Mouse (Mus musculus) midbrain, embryonic 16.5 days (tissue): Measurements from ENCODE around the gene Tpt1. TPM values are rescaled to one million over a fixed set of nuclear protein-coding genes. Genes with fewer than 3 reads are reported as not detected.

Experiments used
- ATAC-seq: fragments of 200-750 bp; cut with Nextera tagmentation; 2 replicates; pipeline ENCODE4 v1.8.0; 2017; ENCODE audit warnings: moderate TSS enrichment
- H3K27ac ChIP-seq: fragments of 300-500 bp; sonication (generic); 2 replicates; pipeline ENCODE4 v1.5.1; 2014; ENCODE audit warnings: mild to moderate bottlenecking, low read length, mixed read lengths
- H3K27me3 ChIP-seq: fragments of 300-500 bp; sonication (generic); 2 replicates; pipeline ENCODE4 v1.6.1; 2014; ENCODE audit warnings: low read depth, low read length, mixed read lengths; ENCODE audit not compliant: control insufficient read depth, insufficient read depth
- H3K36me3 ChIP-seq: fragments of 300-500 bp; sonication (generic); 2 replicates; pipeline ENCODE4 v1.6.1; 2014; ENCODE audit warnings: mild to moderate bottlenecking, low read length, moderate library complexity, mixed read lengths; ENCODE audit not compliant: control insufficient read depth, insufficient read depth
- H3K4me1 ChIP-seq: fragments of 300-500 bp; sonication (generic); 2 replicates; pipeline ENCODE4 v1.6.1; 2014; ENCODE audit warnings: mild to moderate bottlenecking, low read length, mixed read lengths; ENCODE audit not compliant: control insufficient read depth, insufficient read depth
- H3K4me2 ChIP-seq: fragments of 300-500 bp; sonication (generic); 2 replicates; pipeline ENCODE4 v1.6.1; 2014; ENCODE audit warnings: mild to moderate bottlenecking, low read length, mixed read lengths
- H3K4me3 ChIP-seq: fragments of 300-500 bp; sonication (generic); 2 replicates; pipeline ENCODE4 v1.5.1; 2014; ENCODE audit warnings: low read depth, mild to moderate bottlenecking, low read length, moderate library complexity, mixed read lengths
- H3K9ac ChIP-seq: fragments of 300-500 bp; sonication (generic); 2 replicates; pipeline ENCODE4 v1.6.1; 2014; ENCODE audit warnings: low read depth, low read length, mixed read lengths
- H3K9me3 ChIP-seq: fragments of 300-500 bp; sonication (generic); replicated peaks from 2 replicates; pipeline ENCODE4 v1.6.1; 2014; ENCODE audit warnings: mild to moderate bottlenecking, low read length, mixed read lengths; ENCODE audit not compliant: control insufficient read depth, poor library complexity, severe bottlenecking
- WGBS: fragments of 180-500 bp; shearing (Covaris S2); extraction: QIAGEN DNeasy Blood & Tissue Kit; methylation state at CpG from one replicate; pipeline ENCODE4 v1.1.7; 2014; 5-methylcytosine and 5-hydroxymethylcytosine counted together
- polyA plus RNA-seq: library from polyadenylated mRNA; unstranded; fragments of >200 nt; fragmentation: Nextera tagmentation; extraction: Ambion mirVana; gene quantifications from 2 replicates; pipeline ENCODE4 v1.2.1, GENCODE M21; 2015

Tpt1 gene
- polyA plus RNA-seq, 1 experiment from 2014 or later, result 606 TPM

- WGBS, result 43% methylated on average over 4 of the region's 4 CpGs
- Histone ChIP-seq H3K9me3 (no peaks in the 10 kb centered on the region), H3K9ac (no peak overlapping the region), H3K36me3 (no peaks in the 10 kb centered on the region), H3K4me1 (peaks cover 11% of the 10 kb centered on the region), H3K4me2 (no peak overlapping the region), H3K27me3 (no peaks in the 10 kb centered on the region), H3K4me3 (no peak overlapping the region), H3K27ac (no peak overlapping the region)
- no peak for ATAC-seq
These were observed 37.0 kb downstream of the Tpt1 start for GRCm38 (mm10) chr14:75881856-75882255.

- ATAC-seq, result no peak
- H3K27ac ChIP-seq, result no peak overlapping the region
These were observed 38.4 kb downstream of the Tpt1 start for GRCm38 (mm10) chr14:75883330-75883729.

GRCm38 (mm10) chr14:75883873-75884272 is 39.0 kb downstream of the Tpt1 start:
- WGBS, result 88% methylated on average over 5 of the region's 5 CpGs
- Histone ChIP-seq H3K4me3 (no peak overlapping the region), H3K27me3 (no peaks in the 10 kb centered on the region), H3K9me3 (no peaks in the 10 kb centered on the region), H3K27ac (no peak overlapping the region), H3K4me2 (no peak overlapping the region), H3K4me1 (peaks cover 7% of the 10 kb centered on the region; the same call in 1 of the 2 replicates), H3K9ac (no peak overlapping the region), H3K36me3 (no peaks in the 10 kb centered on the region)
- no peak for ATAC-seq

More at GRCm38 (mm10) chr14:75883330-75883729, 38.4 kb downstream of the Tpt1 start:
- Histone ChIP-seq H3K4me3 (no peak overlapping the region), H3K4me1 (peaks cover 10% of the 10 kb centered on the region), H3K27me3 (no peaks in the 10 kb centered on the region), H3K36me3 (no peaks in the 10 kb centered on the region), H3K9me3 (no peaks in the 10 kb centered on the region), H3K9ac (no peak overlapping the region), H3K4me2 (no peak overlapping the region)
- 80% methylated on average over 5 of the region's 5 CpGs for WGBS

- H3K4me2 ChIP-seq, result no peak overlapping the region
- H3K36me3 ChIP-seq, result no peaks in the 10 kb centered on the region
- no peaks in the 10 kb centered on the region for H3K27me3 ChIP-seq
- 86% methylated on average over 9 of the region's 9 CpGs for WGBS
- no peak overlapping the region for H3K27ac ChIP-seq
- H3K4me3 ChIP-seq, result no peak overlapping the region
- no peaks in the 10 kb centered on the region for H3K9me3 ChIP-seq
- no peak for ATAC-seq
- no peak overlapping the region for H3K9ac ChIP-seq
- H3K4me1 ChIP-seq, result no peaks in the 10 kb centered on the region
These were observed 47.2 kb downstream of the Tpt1 start for GRCm38 (mm10) chr14:75892118-75892517.

Other genes starting within 250 kb of the Tpt1 start
- not detected in 2 replicates for gene Erich6b, start 202.8 kb upstream of the Tpt1 start, polyA plus RNA-seq
- 19.1 and 21.3 TPM in 2 replicates for gene Cog3, start 90.6 kb upstream of the Tpt1 start, polyA plus RNA-seq
- gene Slc25a30, start 58.1 kb upstream of the Tpt1 start, polyA plus RNA-seq, result 8.9 and 11.0 TPM in 2 replicates
- gene Kctd4, start 109.9 kb downstream of the Tpt1 start, polyA plus RNA-seq, result 9.3 and 9.7 TPM in 2 replicates
- 37.2 and 39.2 TPM in 2 replicates for gene Gtf2f2, start 165.8 kb downstream of the Tpt1 start, polyA plus RNA-seq